Mouse (Mus musculus) natural killer cell, adult 2 months (primary cell): ENCODE measurements at regions not wholly inside any gene's neighbourhood (a gene's known extent, or its start where the extent isn't known, plus 50 kb on each side); places are given as distances from the start of the nearest gene placed in this dataset.

Experiments used
- DNase-seq, 2 experiments: peaks; one replicate each; pipeline ENCODE4 v3.0.0; 2022; ENCODE audit warnings: low spot score in 2 of 2

- DNase-seq, result no peak
These were observed 53.8 kb upstream of the Tbx18 start for GRCm38 (mm10) chr9:87784872-87785271.

- no peak for DNase-seq
These were observed 80.7 kb upstream of the Tbx18 start for GRCm38 (mm10) chr9:87811746-87812145.

- no peak for DNase-seq
These were observed 91.2 kb upstream of the Tbx18 start for GRCm38 (mm10) chr9:87822276-87822675.

GRCm38 (mm10) chr9:87824691-87825230, 93.7 kb upstream of the Tbx18 start:
- no peak for DNase-seq

- DNase-seq, result no peak
These were observed 112.8 kb upstream of the Tbx18 start for GRCm38 (mm10) chr9:87843898-87844297.

GRCm38 (mm10) chr9:87844453-87844852, 113.4 kb upstream of the Tbx18 start:
- no peak for DNase-seq

- no peak for DNase-seq
These were observed 117.8 kb upstream of the Tbx18 start for GRCm38 (mm10) chr9:87848882-87849281.

- no peak for DNase-seq
These were observed 119.1 kb upstream of the Tbx18 start for GRCm38 (mm10) chr9:87850133-87850532.

- no peak for DNase-seq
These were observed 130.5 kb upstream of the Tbx18 start for GRCm38 (mm10) chr9:87861588-87861987.

- DNase-seq, result no peak
These were observed 134.2 kb upstream of the Tbx18 start for GRCm38 (mm10) chr9:87865236-87865635.

GRCm38 (mm10) chr9:87872384-87872905, 141.4 kb upstream of the Tbx18 start:
- no peak for DNase-seq

- DNase-seq, result no peak
These were observed 151.5 kb upstream of the Tbx18 start for GRCm38 (mm10) chr9:87882587-87882986.

- DNase-seq, result no peak
These were observed 152.0 kb upstream of the Tbx18 start for GRCm38 (mm10) chr9:87883069-87883468.

GRCm38 (mm10) chr9:87894051-87894450, 163.0 kb upstream of the Tbx18 start:
- no peak for DNase-seq

GRCm38 (mm10) chr9:87894596-87894995, 163.5 kb upstream of the Tbx18 start:
- DNase-seq, result no peak

- no peak for DNase-seq
These were observed 164.5 kb upstream of the Tbx18 start for GRCm38 (mm10) chr9:87895526-87895925.

GRCm38 (mm10) chr9:87897336-87897735, 166.3 kb upstream of the Tbx18 start:
- DNase-seq, result no peak

- no peak for DNase-seq
These were observed 168.3 kb upstream of the Tbx18 start for GRCm38 (mm10) chr9:87899368-87899767.

GRCm38 (mm10) chr9:87899800-87900199, 168.7 kb upstream of the Tbx18 start:
- DNase-seq, result no peak

- no peak for DNase-seq
These were observed 190.2 kb upstream of the Tbx18 start for GRCm38 (mm10) chr9:87921291-87921690.

- no peak for DNase-seq
These were observed 194.1 kb upstream of the Tbx18 start for GRCm38 (mm10) chr9:87925151-87925550.

GRCm38 (mm10) chr9:87933230-87933629, 202.2 kb upstream of the Tbx18 start:
- no peak for DNase-seq

GRCm38 (mm10) chr9:87952426-87952825, 221.4 kb upstream of the Tbx18 start:
- DNase-seq, result no peak

GRCm38 (mm10) chr9:87954941-87955340, 223.9 kb upstream of the Tbx18 start:
- DNase-seq, result no peak
